Mouse (Mus musculus): ENCODE data around the gene Tspan33. TPM values are rescaled to one million over a fixed set of nuclear protein-coding genes. Genes with fewer than 3 reads are reported as not detected.
A peak's percentile ranks its signal among the peaks of the same experiment; 100 is the strongest.

Tspan33 gene
- polyA plus RNA-seq, 1 experiment from 2014 or later: 1.4 TPM

GRCm38 (mm10) chr6:29684686-29685085 lies 9.3 kb upstream of the Tspan33 start:
- WGBS (ENCODE audit: missing documents): 90% methylated on average over 4 of the region's 4 CpGs
- H3K4me3 ChIP-seq (ENCODE audit: inconsistent target): no peak overlapping the region
- H3K27ac ChIP-seq: no peak overlapping the region
- no peaks in the 10 kb centered on the region for H3K79me2 ChIP-seq (ENCODE audit: inconsistent target)
- H3K36me3 ChIP-seq (ENCODE audit: inconsistent target): no peaks in the 10 kb centered on the region

GRCm38 (mm10) chr6:29685952-29686351 lies 8.1 kb upstream of the Tspan33 start:
- 67% methylated on average over 4 of the region's 4 CpGs for WGBS (ENCODE audit: missing documents)
- H3K36me3 ChIP-seq (ENCODE audit: inconsistent target): no peaks in the 10 kb centered on the region
- no peak overlapping the region for H3K4me3 ChIP-seq (ENCODE audit: inconsistent target)
- H3K79me2 ChIP-seq (ENCODE audit: inconsistent target): no peaks in the 10 kb centered on the region
- no peak overlapping the region for H3K27ac ChIP-seq

- H3K4me3 ChIP-seq (ENCODE audit: inconsistent target): no peak overlapping the region
- H3K79me2 ChIP-seq (ENCODE audit: inconsistent target): no peaks in the 10 kb centered on the region
- H3K27ac ChIP-seq: no peak overlapping the region
- WGBS (ENCODE audit: missing documents): 91% methylated on average over 7 of the region's 8 CpGs
- no peaks in the 10 kb centered on the region for H3K36me3 ChIP-seq (ENCODE audit: inconsistent target)
These were observed 4.6 kb upstream of the Tspan33 start for GRCm38 (mm10) chr6:29689458-29689857.

GRCm38 (mm10) chr6:29694375-29695289 lies 610 bp downstream of the Tspan33 start:
- 18% methylated on average over 34 of the region's 35 CpGs for WGBS (ENCODE audit: missing documents)
- H3K4me3 ChIP-seq (ENCODE audit: inconsistent target): no peak overlapping the region
- H3K36me3 ChIP-seq (ENCODE audit: inconsistent target): no peaks in the 10 kb centered on the region
- H3K79me2 ChIP-seq (ENCODE audit: inconsistent target): no peaks in the 10 kb centered on the region
- H3K27ac ChIP-seq: no peak overlapping the region

DNA sequence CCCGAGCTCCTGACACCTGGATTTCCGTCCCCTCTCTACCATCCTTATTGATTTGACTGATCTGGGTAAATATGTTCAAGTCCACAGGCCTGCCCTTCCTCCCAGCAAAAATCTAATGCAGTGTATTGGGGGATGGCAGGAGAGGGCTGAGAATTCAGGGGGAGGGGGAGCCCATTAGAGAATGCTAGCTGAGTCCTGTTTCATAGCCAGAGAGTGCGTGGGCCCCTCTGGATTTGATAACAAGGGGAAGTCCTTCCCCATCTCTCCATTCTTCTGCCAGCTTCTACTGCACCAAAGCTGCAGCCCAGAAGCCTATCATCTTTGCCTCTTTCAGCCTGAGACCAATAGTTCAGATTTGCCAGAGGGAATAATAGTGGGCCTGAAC lies 1.3 kb downstream of the Tspan33 start:
- Histone ChIP-seq H3K79me2 (ENCODE audit: inconsistent target) (no peaks in the 10 kb centered on the region), H3K27ac (no peak overlapping the region), H3K36me3 (ENCODE audit: inconsistent target) (no peaks in the 10 kb centered on the region), H3K4me3 (ENCODE audit: inconsistent target) (no peak overlapping the region)
- 92% methylated on average over 3 of the region's 3 CpGs for WGBS (ENCODE audit: missing documents)

DNA sequence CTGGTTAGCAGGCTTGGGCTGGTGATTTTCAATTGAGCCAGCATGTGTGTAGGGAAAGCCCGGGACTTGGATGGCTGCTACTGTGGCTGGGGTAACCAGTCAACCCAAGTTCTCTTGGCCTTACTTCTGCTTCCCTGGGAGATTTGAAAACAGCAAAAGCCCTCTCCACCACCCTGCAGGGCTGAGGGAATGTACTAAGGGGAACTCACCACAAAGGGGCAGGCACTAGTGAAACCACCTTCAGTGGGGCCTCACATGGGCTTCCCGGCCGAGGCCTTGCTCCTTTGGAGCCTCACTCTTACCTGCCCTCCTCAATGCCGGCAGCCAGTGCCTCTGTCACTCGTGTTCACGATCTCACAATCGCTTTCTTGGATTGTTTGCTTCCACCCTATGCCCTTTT lies 2.0 kb downstream of the Tspan33 start:
- Histone ChIP-seq H3K79me2 (ENCODE audit: inconsistent target) (no peaks in the 10 kb centered on the region), H3K4me3 (ENCODE audit: inconsistent target) (no peak overlapping the region), H3K27ac (no peak overlapping the region), H3K36me3 (ENCODE audit: inconsistent target) (no peaks in the 10 kb centered on the region)
- WGBS (ENCODE audit: missing documents): 47% methylated on average over 7 of the region's 7 CpGs

- H3K4me3 ChIP-seq (ENCODE audit: inconsistent target): no peak overlapping the region
- no peaks in the 10 kb centered on the region for H3K36me3 ChIP-seq (ENCODE audit: inconsistent target)
- no peaks in the 10 kb centered on the region for H3K79me2 ChIP-seq (ENCODE audit: inconsistent target)
- H3K27ac ChIP-seq: no peak overlapping the region
These were observed 3.1 kb downstream of the Tspan33 start for GRCm38 (mm10) chr6:29697139-29697538.

DNA sequence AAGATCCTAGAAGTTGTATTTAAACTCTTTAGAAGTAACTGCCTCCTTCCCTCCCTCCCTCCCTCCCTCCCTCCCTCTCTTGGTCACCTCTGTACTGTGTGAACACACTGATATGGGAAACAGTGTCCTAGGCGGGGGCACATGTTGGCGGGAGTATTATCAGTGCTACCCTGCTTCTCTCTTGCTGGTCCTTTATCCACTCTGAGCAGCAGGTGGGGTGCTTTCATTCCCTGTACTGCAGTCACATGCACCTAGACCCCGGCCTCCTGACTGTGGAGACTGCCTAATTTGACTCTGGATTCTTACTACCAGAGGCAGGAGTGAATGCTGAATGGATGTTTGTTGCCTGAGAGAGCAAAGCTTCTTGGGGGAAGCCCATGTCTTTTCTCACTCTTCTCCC lies 3.5 kb downstream of the Tspan33 start:
- no peaks in the 10 kb centered on the region for H3K79me2 ChIP-seq (ENCODE audit: inconsistent target)
- WGBS (ENCODE audit: missing documents): 95% methylated on average over 3 of the region's 3 CpGs
- no peak overlapping the region for H3K4me3 ChIP-seq (ENCODE audit: inconsistent target)
- no peak overlapping the region for H3K27ac ChIP-seq
- H3K36me3 ChIP-seq (ENCODE audit: inconsistent target): no peaks in the 10 kb centered on the region

DNA sequence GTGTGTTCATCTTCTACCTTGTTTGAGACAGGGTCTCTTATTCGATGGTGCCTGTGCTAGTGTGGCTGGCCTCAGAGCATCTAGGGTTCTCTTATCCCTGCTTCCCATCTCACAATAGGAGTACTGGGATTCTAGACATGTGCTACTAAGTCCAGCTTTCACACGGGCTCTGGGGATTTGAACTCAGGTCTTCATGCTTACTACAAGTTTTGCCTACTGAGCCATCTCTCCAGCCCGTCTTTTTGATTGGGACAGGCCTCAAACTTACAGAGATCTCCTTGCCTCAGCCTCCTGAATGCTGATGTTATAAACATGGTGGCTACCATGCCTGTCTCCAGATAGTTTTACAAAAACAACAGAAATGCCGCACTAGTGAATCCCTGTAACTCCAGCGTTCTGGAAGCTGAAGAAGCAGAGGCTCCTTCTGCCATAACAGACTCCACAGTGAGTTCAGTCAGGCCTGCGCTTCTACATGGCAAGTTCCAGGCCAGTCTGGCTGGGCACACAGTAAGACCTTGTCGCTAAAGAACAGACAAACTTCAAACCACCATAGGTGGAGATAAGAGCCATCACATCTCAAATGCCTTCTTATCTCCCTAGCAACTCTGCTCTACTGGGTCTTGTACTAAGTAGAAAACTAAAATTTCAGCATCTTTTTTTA lies 5.2 kb downstream of the Tspan33 start:
- no peaks in the 10 kb centered on the region for H3K36me3 ChIP-seq (ENCODE audit: inconsistent target)
- H3K79me2 ChIP-seq (ENCODE audit: inconsistent target): no peaks in the 10 kb centered on the region
- 98% methylated on average over 7 of the region's 7 CpGs for WGBS (ENCODE audit: missing documents)
- H3K4me3 ChIP-seq (ENCODE audit: inconsistent target): no peak overlapping the region
- no peak overlapping the region for H3K27ac ChIP-seq

- H3K36me3 ChIP-seq (ENCODE audit: inconsistent target): no peaks in the 10 kb centered on the region
- H3K4me3 ChIP-seq (ENCODE audit: inconsistent target): no peak overlapping the region
- H3K27ac ChIP-seq: no peak overlapping the region
- 69% methylated on average over 6 of the region's 6 CpGs for WGBS (ENCODE audit: missing documents)
- no peaks in the 10 kb centered on the region for H3K79me2 ChIP-seq (ENCODE audit: inconsistent target)
These were observed 7.0 kb downstream of the Tspan33 start for GRCm38 (mm10) chr6:29701051-29701450.

GRCm38 (mm10) chr6:29702126-29702525 lies 8.1 kb downstream of the Tspan33 start:
- peak overlapping the region; percentile 36 for H3K27ac ChIP-seq

GRCm38 (mm10) chr6:29704143-29704542 lies 10.1 kb downstream of the Tspan33 start:
- Histone ChIP-seq H3K79me2 (ENCODE audit: inconsistent target) (no peaks in the 10 kb centered on the region), H3K27ac (no peak overlapping the region), H3K36me3 (ENCODE audit: inconsistent target) (no peaks in the 10 kb centered on the region), H3K4me3 (ENCODE audit: inconsistent target) (no peak overlapping the region)
- 77% methylated on average over 5 of the region's 5 CpGs for WGBS (ENCODE audit: missing documents)

More at GRCm38 (mm10) chr6:29702126-29702525, 8.1 kb downstream of the Tspan33 start:
- Histone ChIP-seq H3K79me2 (ENCODE audit: inconsistent target) (no peaks in the 10 kb centered on the region), H3K36me3 (ENCODE audit: inconsistent target) (no peaks in the 10 kb centered on the region), H3K4me3 (ENCODE audit: inconsistent target) (no peak overlapping the region)
- 58% methylated on average over 3 of the region's 3 CpGs for WGBS (ENCODE audit: missing documents)

DNA sequence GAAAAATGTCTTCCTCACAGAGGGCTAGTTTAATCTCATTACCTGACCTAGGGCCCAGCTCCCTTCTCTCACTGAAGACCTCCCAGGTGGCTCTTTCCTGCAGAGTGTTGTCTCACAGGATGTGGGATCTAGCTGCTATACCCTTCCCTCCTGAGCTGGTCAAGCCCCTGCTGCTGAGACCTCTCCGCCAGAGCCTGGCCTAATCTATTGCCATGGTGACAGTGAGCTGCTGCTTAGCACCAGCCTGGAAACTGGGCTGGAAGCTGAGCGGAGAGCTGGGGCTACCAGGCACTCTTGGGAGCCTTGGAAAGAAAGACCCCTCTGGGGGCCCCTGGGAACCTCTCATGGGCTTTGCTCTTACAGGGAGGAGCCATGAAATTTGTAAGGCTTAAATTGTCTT lies 13.9 kb downstream of the Tspan33 start:
- no peaks in the 10 kb centered on the region for H3K36me3 ChIP-seq (ENCODE audit: inconsistent target)
- no peak overlapping the region for H3K27ac ChIP-seq
- WGBS (ENCODE audit: missing documents): 90% methylated on average over 2 of the region's 2 CpGs
- H3K4me3 ChIP-seq (ENCODE audit: inconsistent target): no peak overlapping the region
- no peaks in the 10 kb centered on the region for H3K79me2 ChIP-seq (ENCODE audit: inconsistent target)

DNA sequence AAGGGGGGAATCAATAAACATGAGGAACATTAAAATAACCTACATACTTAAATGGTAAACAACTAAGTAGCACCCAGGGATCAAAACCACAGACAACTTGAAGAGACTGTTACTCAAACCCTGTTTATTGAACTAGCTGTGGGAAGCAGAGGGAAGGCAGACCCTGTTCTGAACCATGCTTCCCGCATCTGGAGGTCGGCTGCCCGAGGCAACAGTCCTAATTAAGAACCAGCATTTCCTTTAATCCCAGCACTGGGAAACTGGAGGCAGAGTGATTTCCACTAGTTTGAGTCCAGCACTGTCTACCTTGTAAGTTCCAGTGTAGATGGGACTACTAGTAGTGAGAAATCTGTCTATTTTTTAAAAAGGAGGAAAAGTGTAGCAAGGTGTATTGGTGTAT lies 17.3 kb downstream of the Tspan33 start:
- H3K36me3 ChIP-seq (ENCODE audit: inconsistent target): no peaks in the 10 kb centered on the region
- no peak overlapping the region for H3K4me3 ChIP-seq (ENCODE audit: inconsistent target)
- H3K79me2 ChIP-seq (ENCODE audit: inconsistent target): no peaks in the 10 kb centered on the region
- no peak overlapping the region for H3K27ac ChIP-seq
- WGBS (ENCODE audit: missing documents): 95% methylated on average over 3 of the region's 3 CpGs

DNA sequence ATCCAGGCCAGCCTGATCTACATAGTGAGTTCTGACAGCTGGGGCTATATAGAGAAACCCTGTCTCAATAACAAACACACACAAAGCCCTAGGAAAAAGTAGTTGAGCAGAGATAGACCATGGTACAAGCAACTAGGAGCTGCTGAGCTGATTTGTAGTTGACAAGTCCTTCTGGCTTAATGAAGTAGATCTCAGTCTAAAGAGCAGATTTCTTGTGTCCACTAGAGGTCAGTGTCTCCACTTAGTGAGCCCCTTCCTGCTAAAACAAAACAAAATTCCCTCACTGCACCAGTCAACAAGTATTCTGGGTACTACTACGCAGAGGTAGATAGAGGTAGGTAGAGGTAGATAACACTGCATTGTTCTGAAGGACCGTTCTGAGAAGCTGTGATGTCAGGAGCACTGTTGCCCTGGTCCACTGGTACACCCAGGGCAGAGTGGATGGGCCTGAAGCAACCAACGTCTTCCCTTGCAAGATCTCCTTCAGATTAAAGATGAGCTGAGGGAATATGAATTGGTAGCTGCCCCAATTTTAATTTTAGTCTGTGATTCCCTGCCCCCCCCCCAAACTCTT lies 18.1 kb downstream of the Tspan33 start:
- Histone ChIP-seq H3K79me2 (ENCODE audit: inconsistent target) (no peaks in the 10 kb centered on the region), H3K27ac (no peak overlapping the region), H3K4me3 (ENCODE audit: inconsistent target) (no peak overlapping the region), H3K36me3 (ENCODE audit: inconsistent target) (no peaks in the 10 kb centered on the region)
- 67% methylated on average over 3 of the region's 3 CpGs for WGBS (ENCODE audit: missing documents)

All from macrophage (primary cell).